Mouse (Mus musculus) heart, postnatal 0 days (tissue): ENCODE results near the gene Nedd4. TPM values are rescaled to one million over a fixed set of nuclear protein-coding genes. Genes with fewer than 3 reads are reported as not detected.
A peak's percentile ranks its signal among the peaks of the same experiment; 100 is the strongest.

Experiments
- ATAC-seq: fragments of 200-750 bp; cut with Nextera tagmentation; 2 replicates; pipeline ENCODE4 v1.8.0; 2017; ENCODE audit warnings: low read depth, moderate number of reproducible peaks, moderate library complexity; ENCODE audit not compliant: insufficient read depth
- DNase-seq: peaks from one replicate; pipeline ENCODE4 v3.0.0-alpha.2; 2016; ENCODE audit warnings: low spot score
- H3K27ac ChIP-seq: fragments of 300-500 bp; sonication (generic); 2 replicates; pipeline ENCODE4 v1.5.1; 2014; ENCODE audit warnings: low read depth, mild to moderate bottlenecking
- H3K27me3 ChIP-seq: fragments of 300-500 bp; sonication (generic); 2 replicates; pipeline ENCODE4 v1.6.1; 2014; ENCODE audit warnings: low read length, mixed read lengths; ENCODE audit not compliant: control insufficient read depth, insufficient read depth
- H3K36me3 ChIP-seq: fragments of 300-500 bp; sonication (generic); replicated peaks from 2 replicates; pipeline ENCODE4 v1.6.1; 2014; ENCODE audit warnings: low read length, mixed read lengths; ENCODE audit not compliant: control insufficient read depth, insufficient read depth
- H3K4me1 ChIP-seq: fragments of 300-500 bp; sonication (generic); 2 replicates; pipeline ENCODE4 v1.6.1; 2014; ENCODE audit warnings: antibody characterized with exemption; ENCODE audit not compliant: control insufficient read depth, insufficient read depth
- H3K4me2 ChIP-seq: fragments of 300-500 bp; sonication (generic); 2 replicates; pipeline ENCODE4 v1.6.1; 2014; ENCODE audit warnings: low read depth, mild to moderate bottlenecking, low read length, moderate library complexity
- H3K4me3 ChIP-seq: fragments of 300-500 bp; sonication (generic); 2 replicates; pipeline ENCODE4 v1.5.1; 2014; ENCODE audit warnings: low read depth, low read length
- H3K9ac ChIP-seq: fragments of 300-500 bp; sonication (generic); replicated peaks from 2 replicates; pipeline ENCODE4 v1.6.1; 2014; ENCODE audit warnings: low read depth, low read length, mixed read lengths
- H3K9me3 ChIP-seq: fragments of 300-500 bp; sonication (generic); replicated peaks from 2 replicates; pipeline ENCODE4 v1.6.1; 2016; ENCODE audit warnings: low read length; ENCODE audit not compliant: control insufficient read depth
- CTCF ChIP-seq: IDR thresholded peaks from 2 replicates; pipeline ENCODE4 v1.5.1; 2016; ENCODE audit warnings: antibody characterized with exemption, control low read depth, low read depth
- EP300 ChIP-seq: IDR thresholded peaks from 2 replicates; pipeline ENCODE4 v1.6.1; 2016; ENCODE audit warnings: antibody characterized with exemption, low read depth
- WGBS: fragments of 180-500 bp; shearing (Covaris S2); extraction: QIAGEN DNeasy Blood & Tissue Kit; methylation state at CpG from one replicate; pipeline ENCODE4 v1.1.7; 2014; 5-methylcytosine and 5-hydroxymethylcytosine counted together
- polyA plus RNA-seq: library from polyadenylated mRNA; unstranded; fragments of >200 nt; fragmentation: Nextera tagmentation; extraction: Ambion mirVana; gene quantifications from 2 replicates; pipeline ENCODE4 v1.2.1, GENCODE M21; 2015
- total RNA-seq: library from RNA; depleted of rRNA; stranded (reverse); fragments of >200 nt; gene quantifications from 2 replicates; pipeline ENCODE4 v1.2.3, GENCODE M21; 2014; ENCODE audit warnings: low replicate concordance

Nedd4 gene
- total and polyA plus RNA-seq, 2 experiments from 2014 or later = 303 to 444 TPM

- TF ChIP-seq EP300 (no peak), CTCF (no peak)
- ATAC-seq (no peak), DNase-seq (no peak)
- Histone ChIP-seq H3K4me1 (peaks cover 4% of the 10 kb centered on the region), H3K36me3 (peaks cover 49% of the 10 kb centered on the region), H3K27me3 (no peaks in the 10 kb centered on the region), H3K9me3 (no peaks in the 10 kb centered on the region), H3K27ac (no peak overlapping the region), H3K4me3 (no peak overlapping the region), H3K9ac (no peak overlapping the region), H3K4me2 (no peak overlapping the region)
- WGBS = 74% methylated on average over 1 of the region's 1 CpGs
Measured at GRCm38 (mm10) chr9:72683268-72683667, 21.1 kb downstream of the Nedd4 start.

- H3K9me3 ChIP-seq = no peaks in the 10 kb centered on the region
- H3K36me3 ChIP-seq = peaks cover 57% of the 10 kb centered on the region
- H3K27me3 ChIP-seq = no peaks in the 10 kb centered on the region
- no peak overlapping the region for H3K27ac ChIP-seq
- no peak overlapping the region for H3K9ac ChIP-seq
- no peak for DNase-seq
- ATAC-seq = no peak
- peaks cover 8% of the 10 kb centered on the region for H3K4me1 ChIP-seq
- no peak overlapping the region for H3K4me2 ChIP-seq
- 68% methylated on average over 4 of the region's 4 CpGs for WGBS
- H3K4me3 ChIP-seq = no peak overlapping the region
- TF ChIP-seq EP300 (no peak), CTCF (no peak)
Measured at GRCm38 (mm10) chr9:72685231-72685630, 23.1 kb downstream of the Nedd4 start.

DNA sequence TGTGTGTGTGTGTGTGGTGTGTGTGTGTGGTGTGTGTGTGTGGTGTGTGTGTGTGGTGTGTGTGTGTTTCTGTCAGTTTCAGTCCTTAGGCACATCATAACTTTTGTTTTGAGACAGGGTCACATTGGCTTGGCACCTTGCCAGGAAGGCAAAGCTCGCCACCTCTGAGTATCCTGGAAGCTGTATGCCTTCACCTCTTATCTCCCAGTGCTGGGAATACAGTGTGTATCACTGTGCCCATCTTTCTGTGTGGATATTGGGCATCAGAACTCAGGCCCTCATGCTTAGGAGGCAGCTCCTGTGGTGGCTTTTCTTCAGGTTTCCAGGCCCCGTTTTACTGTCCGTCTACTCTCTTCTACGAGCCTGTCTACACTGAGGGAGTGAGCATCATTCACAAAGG lies 24.4 kb downstream of the Nedd4 start:
- ATAC-seq = peak; percentile 43
- no peaks in the 10 kb centered on the region for H3K27me3 ChIP-seq
- H3K4me3 ChIP-seq = no peak overlapping the region
- H3K27ac ChIP-seq = peak overlapping the region; percentile 69
- H3K4me2 ChIP-seq = no peak overlapping the region
- H3K4me1 ChIP-seq = peaks cover 8% of the 10 kb centered on the region
- H3K36me3 ChIP-seq = peaks cover 66% of the 10 kb centered on the region
- 36% methylated on average over 4 of the region's 4 CpGs for WGBS
- DNase-seq = no peak
- no peak for TF ChIP-seq EP300
- no peak for TF ChIP-seq CTCF
- H3K9me3 ChIP-seq = no peaks in the 10 kb centered on the region
- no peak overlapping the region for H3K9ac ChIP-seq

GRCm38 (mm10) chr9:72689522-72689921 lies 27.4 kb downstream of the Nedd4 start:
- no peak overlapping the region for H3K9ac ChIP-seq
- no peaks in the 10 kb centered on the region for H3K9me3 ChIP-seq
- H3K27ac ChIP-seq = peak overlapping the region; percentile 18; the same call in 1 of the 2 replicates
- no peak overlapping the region for H3K4me2 ChIP-seq
- DNase-seq (no peak), ATAC-seq (no peak)
- peaks cover 11% of the 10 kb centered on the region for H3K4me1 ChIP-seq
- H3K36me3 ChIP-seq = peaks cover 79% of the 10 kb centered on the region
- WGBS = 44% methylated on average over 5 of the region's 5 CpGs
- TF ChIP-seq CTCF (0 out of 2 replicates have a peak, but pooled peaks have one; percentile 6), EP300 (no peak)
- no peak overlapping the region for H3K4me3 ChIP-seq
- H3K27me3 ChIP-seq = no peaks in the 10 kb centered on the region

DNA sequence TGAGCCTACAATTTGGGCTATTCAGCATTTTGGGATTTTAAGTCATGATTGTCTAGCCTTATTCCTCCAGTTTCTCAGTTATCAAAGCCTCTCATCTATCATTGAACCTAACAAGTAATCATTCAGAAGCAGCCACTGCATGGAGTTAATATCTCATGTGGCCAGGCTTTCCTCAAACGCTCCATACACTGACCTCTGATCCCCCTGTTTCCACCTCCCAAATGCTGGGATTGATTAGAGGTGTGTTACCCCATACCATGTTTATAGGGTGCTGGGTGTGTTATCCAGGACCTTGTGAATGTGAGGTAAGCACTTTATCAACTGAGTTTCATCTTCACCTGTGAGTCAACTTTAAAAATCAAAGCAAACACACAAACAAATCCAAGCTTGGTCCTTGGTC lies 28.7 kb downstream of the Nedd4 start:
- H3K27ac ChIP-seq = peak overlapping the region; percentile 4; the same call in 1 of the 2 replicates
- ATAC-seq (no peak), DNase-seq (no peak)
- no peak overlapping the region for H3K4me2 ChIP-seq
- H3K27me3 ChIP-seq = no peaks in the 10 kb centered on the region
- peaks cover 15% of the 10 kb centered on the region for H3K4me1 ChIP-seq
- H3K9ac ChIP-seq = no peak overlapping the region
- H3K36me3 ChIP-seq = peaks cover 81% of the 10 kb centered on the region
- H3K9me3 ChIP-seq = no peaks in the 10 kb centered on the region
- WGBS = 69% methylated on average over 1 of the region's 1 CpGs
- TF ChIP-seq CTCF (no peak), EP300 (no peak)
- H3K4me3 ChIP-seq = no peak overlapping the region

DNA sequence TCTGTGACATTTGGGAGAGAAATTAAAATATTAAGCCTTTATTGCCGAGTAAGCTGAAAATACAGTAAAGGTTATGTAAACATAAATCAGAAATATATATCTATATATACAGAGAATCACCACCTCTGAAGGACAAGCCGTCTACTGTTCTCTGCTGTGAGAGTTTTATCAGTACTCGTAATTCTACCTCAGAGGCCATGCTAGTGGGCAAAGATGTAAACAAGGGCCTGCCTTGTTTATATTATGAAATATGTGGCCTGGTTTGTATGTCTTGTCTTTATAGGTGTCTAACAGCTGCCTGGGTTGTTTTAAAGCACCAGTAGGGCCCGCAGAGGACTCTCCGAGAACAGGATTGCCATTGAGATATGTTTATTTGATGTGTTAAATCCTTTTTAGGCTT lies 29.8 kb downstream of the Nedd4 start:
- TF ChIP-seq EP300 (no peak), CTCF (no peak)
- 62% methylated on average over 5 of the region's 5 CpGs for WGBS

More for the DNA sequence above, 29.8 kb downstream of the Nedd4 start:
- Histone ChIP-seq H3K36me3 (peaks cover 71% of the 10 kb centered on the region), H3K4me1 (peaks cover 18% of the 10 kb centered on the region), H3K9me3 (no peaks in the 10 kb centered on the region), H3K27me3 (no peaks in the 10 kb centered on the region), H3K4me2 (no peak overlapping the region), H3K9ac (no peak overlapping the region), H3K4me3 (no peak overlapping the region), H3K27ac (0 out of 2 replicates have a peak overlapping the region, but pooled peaks have one; percentile 60)
- no peak for ATAC-seq
- DNase-seq = no peak
